Mouse (Mus musculus): ENCODE measurements around the gene Soat1. TPM values are rescaled to one million over a fixed set of nuclear protein-coding genes. Genes with fewer than 3 reads are reported as not detected.

Gene Soat1
- total and polyA plus RNA-seq, 3 experiments, result 51.0 to 257 (median 244) TPM

GRCm38 (mm10) chr1:156442776-156443175 lies 31.4 kb downstream of the Soat1 start:
- DNase-seq (ENCODE audit: low spot score), result no peak
- no peak for ATAC-seq (ENCODE audit: extremely low read depth, insufficient number of reproducible peaks, low FRiP score, poor library complexity, severe bottlenecking)
- Histone ChIP-seq H3K4me1 (ENCODE audit: insufficient read depth, low read depth, low read length) (no peaks in the 10 kb centered on the region), H3K9me3 (replicated peaks) (no peaks in the 10 kb centered on the region), H3K27me3 (ENCODE audit: insufficient read depth, low read length) (no peaks in the 10 kb centered on the region), H3K36me3 (replicated peaks) (peaks cover 65% of the 10 kb centered on the region), H3K4me3 (ENCODE audit: low read depth, low read length) (no peak overlapping the region)
- TF ChIP-seq GATA2 (IDR thresholded peaks at IDR 0.05; ENCODE audit: borderline replicate concordance, low read depth, low read length) (no peak), GATA1 (IDR thresholded peaks at IDR 0.05; ENCODE audit: borderline replicate concordance, low read length) (no peak), TAL1 (conservative IDR thresholded peaks at IDR 0.05; ENCODE audit: low read depth, low read length) (no peak), POLR2AphosphoS5 (IDR thresholded peaks at IDR 0.05; ENCODE audit: insufficient replicate concordance, low read depth, low read length) (no peak), CTCF (IDR thresholded peaks at IDR 0.05; ENCODE audit: low read depth, low read length) (no peak)

DNA sequence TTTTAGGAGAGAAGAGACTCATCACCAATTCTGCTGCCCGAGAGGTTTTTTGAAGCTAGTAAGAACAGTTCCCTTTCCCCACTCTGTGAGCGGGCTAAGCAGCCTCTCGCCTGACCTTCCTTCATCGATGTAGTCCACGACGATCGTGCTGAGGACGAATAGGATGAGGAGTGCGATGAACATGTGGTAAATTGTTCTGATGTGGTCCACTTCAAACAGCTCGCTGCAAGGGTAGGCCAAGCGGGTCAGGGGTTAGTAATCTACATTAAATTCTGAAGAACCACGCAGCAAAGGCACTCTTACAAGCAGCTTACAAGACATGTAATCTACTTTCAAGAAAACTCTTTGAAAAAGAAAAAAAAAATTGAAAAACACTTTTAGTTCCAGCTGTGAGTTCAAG lies 31.9 kb downstream of the Soat1 start:
- Histone ChIP-seq H3K4me3 (ENCODE audit: low read depth, low read length) (no peak overlapping the region), H3K36me3 (replicated peaks) (peaks cover 70% of the 10 kb centered on the region), H3K9me3 (replicated peaks) (no peaks in the 10 kb centered on the region), H3K27me3 (ENCODE audit: insufficient read depth, low read length) (no peaks in the 10 kb centered on the region), H3K4me1 (ENCODE audit: insufficient read depth, low read depth, low read length) (0 out of 2 replicates have a peak, but pooled peaks cover 2% of the 10 kb centered on the region)
- no peak for TF ChIP-seq GATA1 (IDR thresholded peaks at IDR 0.05; ENCODE audit: borderline replicate concordance, low read length)
- no peak for TF ChIP-seq TAL1 (conservative IDR thresholded peaks at IDR 0.05; ENCODE audit: low read depth, low read length)
- no peak for TF ChIP-seq GATA2 (IDR thresholded peaks at IDR 0.05; ENCODE audit: borderline replicate concordance, low read depth, low read length)
- TF ChIP-seq CTCF (IDR thresholded peaks at IDR 0.05; ENCODE audit: low read depth, low read length), result no peak
- DNase-seq (ENCODE audit: low spot score), result no peak
- no peak for ATAC-seq (ENCODE audit: extremely low read depth, insufficient number of reproducible peaks, low FRiP score, poor library complexity, severe bottlenecking)

DNA sequence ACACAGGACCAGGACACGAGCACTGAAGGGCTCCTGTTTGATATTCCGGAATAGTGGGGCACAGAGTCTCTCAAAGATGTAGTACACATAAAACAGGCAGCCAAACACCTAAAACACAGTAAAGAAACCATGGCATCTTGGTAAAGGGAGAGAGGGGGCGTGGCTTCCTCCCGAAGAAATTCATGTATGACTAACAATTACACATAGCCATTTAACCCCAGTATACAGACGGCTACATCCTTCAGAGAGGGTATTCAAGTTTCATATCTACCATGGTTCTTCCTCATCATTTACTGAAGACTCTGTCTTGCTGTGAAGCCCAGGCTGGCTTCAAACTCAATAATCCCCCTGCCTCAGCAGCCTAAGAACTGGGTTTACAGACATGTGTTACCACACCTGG lies 36.4 kb downstream of the Soat1 start:
- ATAC-seq (ENCODE audit: extremely low read depth, insufficient number of reproducible peaks, low FRiP score, poor library complexity, severe bottlenecking) (no peak), DNase-seq (ENCODE audit: low spot score) (no peak)
- H3K9me3 ChIP-seq (replicated peaks), result no peaks in the 10 kb centered on the region
- H3K36me3 ChIP-seq (replicated peaks), result peaks cover 88% of the 10 kb centered on the region
- peaks cover 2% of the 10 kb centered on the region; the same call in 1 of the 2 replicates for H3K4me1 ChIP-seq (ENCODE audit: insufficient read depth, low read depth, low read length)
- H3K27me3 ChIP-seq (ENCODE audit: insufficient read depth, low read length), result no peaks in the 10 kb centered on the region
- TF ChIP-seq GATA1 (IDR thresholded peaks at IDR 0.05; ENCODE audit: borderline replicate concordance, low read length) (no peak), CTCF (IDR thresholded peaks at IDR 0.05; ENCODE audit: low read depth, low read length) (no peak), GATA2 (IDR thresholded peaks at IDR 0.05; ENCODE audit: borderline replicate concordance, low read depth, low read length) (no peak), POLR2AphosphoS5 (IDR thresholded peaks at IDR 0.05; ENCODE audit: insufficient replicate concordance, low read depth, low read length) (no peak), TAL1 (conservative IDR thresholded peaks at IDR 0.05; ENCODE audit: low read depth, low read length) (no peak)
- no peak overlapping the region for H3K4me3 ChIP-seq (ENCODE audit: low read depth, low read length)

DNA sequence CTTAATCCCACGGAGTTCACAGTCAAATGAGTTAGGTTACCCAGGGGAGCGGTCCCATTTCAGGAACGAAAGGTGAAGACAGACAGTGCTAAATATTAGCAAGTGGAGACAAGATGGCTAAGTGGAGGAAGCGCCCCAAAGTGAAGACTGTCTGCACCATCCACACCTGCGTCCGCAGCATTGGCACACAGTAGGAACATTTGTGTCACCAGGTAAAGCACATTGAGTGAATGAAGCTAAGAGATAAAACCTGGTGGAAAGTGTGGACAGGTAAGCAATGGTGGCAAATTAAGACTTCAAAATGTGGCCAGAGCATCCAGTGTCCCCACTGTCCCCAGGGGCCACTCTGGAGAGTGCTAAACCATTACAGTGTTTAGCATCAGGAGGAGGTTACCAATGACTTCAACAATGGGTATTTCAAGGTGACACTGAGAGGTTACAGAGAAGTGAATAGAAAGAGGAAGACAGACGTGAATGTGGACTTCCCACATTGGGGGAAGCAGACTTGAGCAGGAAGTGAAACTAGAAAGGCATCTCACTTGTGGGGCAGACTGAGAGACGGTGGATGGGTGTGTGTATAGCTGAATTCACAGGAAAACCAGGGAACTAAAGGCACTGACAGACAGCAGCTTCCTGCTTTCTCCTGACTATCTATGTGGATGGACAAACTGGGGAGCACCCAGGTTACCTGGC lies 37.0 kb downstream of the Soat1 start:
- Histone ChIP-seq H3K27me3 (ENCODE audit: insufficient read depth, low read length) (no peaks in the 10 kb centered on the region), H3K4me3 (ENCODE audit: low read depth, low read length) (no peak overlapping the region), H3K36me3 (replicated peaks) (peaks cover 90% of the 10 kb centered on the region), H3K4me1 (ENCODE audit: insufficient read depth, low read depth, low read length) (peaks cover 2% of the 10 kb centered on the region; the same call in 1 of the 2 replicates), H3K9me3 (replicated peaks) (no peaks in the 10 kb centered on the region)
- ATAC-seq (ENCODE audit: extremely low read depth, insufficient number of reproducible peaks, low FRiP score, poor library complexity, severe bottlenecking) (no peak), DNase-seq (ENCODE audit: low spot score) (no peak)
- TF ChIP-seq CTCF (IDR thresholded peaks at IDR 0.05; ENCODE audit: low read depth, low read length) (no peak), GATA2 (IDR thresholded peaks at IDR 0.05; ENCODE audit: borderline replicate concordance, low read depth, low read length) (no peak), POLR2AphosphoS5 (IDR thresholded peaks at IDR 0.05; ENCODE audit: insufficient replicate concordance, low read depth, low read length) (no peak), GATA1 (IDR thresholded peaks at IDR 0.05; ENCODE audit: borderline replicate concordance, low read length) (no peak), TAL1 (conservative IDR thresholded peaks at IDR 0.05; ENCODE audit: low read depth, low read length) (no peak)

GRCm38 (mm10) chr1:156433497-156433896 lies 40.6 kb downstream of the Soat1 start:
- peaks cover 92% of the 10 kb centered on the region for H3K36me3 ChIP-seq (replicated peaks)

GRCm38 (mm10) chr1:156432498-156432897 lies 41.6 kb downstream of the Soat1 start:
- H3K27me3 ChIP-seq (ENCODE audit: insufficient read depth, low read length), result no peaks in the 10 kb centered on the region

More at GRCm38 (mm10) chr1:156433497-156433896, 40.6 kb downstream of the Soat1 start:
- DNase-seq (ENCODE audit: low spot score), result no peak
- Histone ChIP-seq H3K4me1 (ENCODE audit: insufficient read depth, low read depth, low read length) (peaks cover 2% of the 10 kb centered on the region; the same call in 1 of the 2 replicates), H3K4me3 (ENCODE audit: low read depth, low read length) (no peak overlapping the region), H3K9me3 (replicated peaks) (no peaks in the 10 kb centered on the region), H3K27me3 (ENCODE audit: insufficient read depth, low read length) (no peaks in the 10 kb centered on the region)
- no peak for TF ChIP-seq GATA2 (IDR thresholded peaks at IDR 0.05; ENCODE audit: borderline replicate concordance, low read depth, low read length)
- TF ChIP-seq CTCF (IDR thresholded peaks at IDR 0.05; ENCODE audit: low read depth, low read length), result no peak
- TF ChIP-seq POLR2AphosphoS5 (IDR thresholded peaks at IDR 0.05; ENCODE audit: insufficient replicate concordance, low read depth, low read length), result no peak
- no peak for TF ChIP-seq TAL1 (conservative IDR thresholded peaks at IDR 0.05; ENCODE audit: low read depth, low read length)
- no peak for TF ChIP-seq GATA1 (IDR thresholded peaks at IDR 0.05; ENCODE audit: borderline replicate concordance, low read length)
- ATAC-seq (ENCODE audit: extremely low read depth, insufficient number of reproducible peaks, low FRiP score, poor library complexity, severe bottlenecking), result no peak

More at GRCm38 (mm10) chr1:156432498-156432897, 41.6 kb downstream of the Soat1 start:
- Histone ChIP-seq H3K36me3 (replicated peaks) (peaks cover 88% of the 10 kb centered on the region), H3K9me3 (replicated peaks) (no peaks in the 10 kb centered on the region), H3K4me3 (ENCODE audit: low read depth, low read length) (no peak overlapping the region), H3K4me1 (ENCODE audit: insufficient read depth, low read depth, low read length) (peaks cover 2% of the 10 kb centered on the region; the same call in 1 of the 2 replicates)
- no peak for DNase-seq (ENCODE audit: low spot score)
- no peak for ATAC-seq (ENCODE audit: extremely low read depth, insufficient number of reproducible peaks, low FRiP score, poor library complexity, severe bottlenecking)
- TF ChIP-seq GATA1 (IDR thresholded peaks at IDR 0.05; ENCODE audit: borderline replicate concordance, low read length) (no peak), POLR2AphosphoS5 (IDR thresholded peaks at IDR 0.05; ENCODE audit: insufficient replicate concordance, low read depth, low read length) (no peak), GATA2 (IDR thresholded peaks at IDR 0.05; ENCODE audit: borderline replicate concordance, low read depth, low read length) (no peak), TAL1 (conservative IDR thresholded peaks at IDR 0.05; ENCODE audit: low read depth, low read length) (no peak), CTCF (IDR thresholded peaks at IDR 0.05; ENCODE audit: low read depth, low read length) (no peak)
